Mouse (Mus musculus) inflammation-experienced regulatory T-cells, adult 6 months (primary cell): Measurements from ENCODE around the gene Kifap3. TPM values are rescaled to one million over a fixed set of nuclear protein-coding genes. Genes with fewer than 3 reads are reported as not detected.

Experiments
- polyA plus RNA-seq, 3 experiments: library from polyadenylated mRNA; unstranded; fragments of 100-300 nt; shearing (Covaris generic); gene quantifications; one replicate each; pipeline ENCODE4 v1.2.1; 2017

Kifap3 gene
- polyA plus RNA-seq, 3 experiments from 2014 or later: 3.2 to 3.4 (median 3.3) TPM

Other genes starting within 250 kb of the Kifap3 start
- not detected for gene Mettl11b, start 54.4 kb upstream of the Kifap3 start, polyA plus RNA-seq
- gene Scyl3, start 149.5 kb downstream of the Kifap3 start, polyA plus RNA-seq: 10 to 100 TPM; 20.6 to 24.9 (median 24.9) TPM
- gene BC055324, start 215.2 kb downstream of the Kifap3 start, polyA plus RNA-seq: 10 to 100 TPM in 1 of 3 experiments, 1 to 10 TPM in 2; 3.7 to 15.1 (median 4.7) TPM
- 10 to 100 TPM; 14.3 to 26.6 (median 21.3) TPM for gene Mettl18, start 215.3 kb downstream of the Kifap3 start, polyA plus RNA-seq